Mouse (Mus musculus): ENCODE data around the gene Jpt1.
"Not testable (repeated sequence)": the region's sequence is repeated elsewhere in the genome, so short reads cannot be mapped to it uniquely, and the experiment has no call there.

The Jpt1 gene

GRCm38 (mm10) chr11:115473626-115474275, 40.4 kb downstream of the Jpt1 start:
- peak; percentile 96 for DNase-seq

- no peak for DNase-seq
These were observed 42.0 kb downstream of the Jpt1 start for GRCm38 (mm10) chr11:115472183-115472582.

- DNase-seq, result no peak
These were observed 47.0 kb downstream of the Jpt1 start for GRCm38 (mm10) chr11:115467217-115467618.

- no peak for DNase-seq
These were observed 49.3 kb downstream of the Jpt1 start for GRCm38 (mm10) chr11:115464851-115465250.

- no peak for DNase-seq
These were observed 50.8 kb downstream of the Jpt1 start for GRCm38 (mm10) chr11:115463397-115463796.

GRCm38 (mm10) chr11:115462243-115462891, 51.8 kb downstream of the Jpt1 start, which contains the start of gene Slc16a5:
Slc16a5 (plus strand) TSS chr11:115462474.
- no peak for DNase-seq

- DNase-seq, result no peak
These were observed 52.3 kb downstream of the Jpt1 start for GRCm38 (mm10) chr11:115461846-115462242.

GRCm38 (mm10) chr11:115460976-115461375, 53.2 kb downstream of the Jpt1 start:
- no peak for DNase-seq

- DNase-seq, result peak; percentile 32
These were observed 56.8 kb downstream of the Jpt1 start for GRCm38 (mm10) chr11:115457405-115457804.

GRCm38 (mm10) chr11:115456182-115456581, 58.0 kb downstream of the Jpt1 start:
- DNase-seq, result no peak

- no peak for DNase-seq
These were observed 58.6 kb downstream of the Jpt1 start for GRCm38 (mm10) chr11:115455619-115456018.

- DNase-seq, result not testable (repeated sequence)
These were observed 59.4 kb downstream of the Jpt1 start for GRCm38 (mm10) chr11:115454822-115455221.

GRCm38 (mm10) chr11:115453306-115453705, 60.9 kb downstream of the Jpt1 start:
- no peak for DNase-seq

GRCm38 (mm10) chr11:115452281-115452860, 61.8 kb downstream of the Jpt1 start:
- DNase-seq, result no peak

- no peak for DNase-seq
These were observed 62.4 kb downstream of the Jpt1 start for GRCm38 (mm10) chr11:115451781-115452241.

GRCm38 (mm10) chr11:115450176-115450575, 64.0 kb downstream of the Jpt1 start:
- no peak for DNase-seq

- DNase-seq, result no peak
These were observed 65.2 kb downstream of the Jpt1 start for GRCm38 (mm10) chr11:115448998-115449397.

GRCm38 (mm10) chr11:115448075-115448474, 66.1 kb downstream of the Jpt1 start:
- no peak for DNase-seq

All from lung, postnatal 10 days (tissue).